In the genomic region with DNA sequence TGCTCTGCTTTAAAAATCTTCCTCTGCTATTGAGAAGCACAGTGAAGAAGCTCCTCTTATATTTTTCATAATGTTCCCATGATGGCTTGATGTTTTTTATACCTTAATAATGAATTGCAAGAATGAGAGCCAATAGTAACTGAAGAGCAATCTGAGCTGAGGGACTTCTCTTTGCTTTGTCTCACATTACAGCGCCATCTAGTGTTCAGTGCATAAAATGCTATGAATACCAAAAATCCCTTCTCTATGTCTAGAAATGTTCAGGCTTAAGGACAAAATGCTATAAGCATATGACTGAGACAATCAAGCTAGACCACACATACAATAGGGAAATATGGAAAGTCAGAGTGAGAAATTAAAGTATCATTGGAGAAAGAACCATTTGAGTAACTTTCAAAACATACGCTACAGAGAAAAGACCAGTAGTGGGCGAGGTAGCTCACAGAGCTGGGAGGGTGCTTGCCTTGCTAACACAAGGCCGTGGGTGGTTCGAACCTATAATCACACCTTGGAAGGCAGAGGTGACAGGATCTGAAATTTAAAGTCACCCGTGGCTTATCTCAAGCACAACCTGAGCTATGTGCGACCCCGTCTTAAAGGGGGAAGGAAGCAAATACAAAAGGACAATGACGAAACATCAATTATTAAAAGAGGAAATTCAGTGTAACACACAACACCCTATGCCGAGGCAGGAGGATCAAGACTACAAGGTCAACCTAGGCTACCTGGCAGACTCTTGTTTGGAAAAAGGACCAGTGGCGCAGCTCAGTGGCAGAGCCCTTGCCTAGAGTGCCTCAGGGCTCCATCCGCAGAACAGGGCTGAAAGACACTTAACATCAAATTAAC, we compare ENCODE assay signal across 7 mouse cellular contexts. TPM values are rescaled to one million over a fixed set of nuclear protein-coding genes. Genes with fewer than 3 reads are reported as not detected.
A peak's percentile ranks its signal among the peaks of the same experiment; 100 is the strongest.
DNase-seq lines count a peak whose midpoint lies in the region; ATAC-seq and TF ChIP-seq lines count a peak whose summit lies in the region.

No protein-coding gene starts in this region.

- no peaks in the 10 kb centered on the region for H3K9me3 ChIP-seq in CH12.LX (replicated peaks; ENCODE audit: low read length)
- no peaks in the 10 kb centered on the region for H3K9me3 ChIP-seq in neural tube, embryonic 13.5 days

- peaks cover 3 to 18% of the 10 kb centered on the region in 2 experiments for H3K36me3 ChIP-seq in CH12.LX (replicated peaks in 1 of 2; ENCODE audit: control insufficient read depth in 1 of 2, insufficient read depth in 1 of 2, low read length in 1 of 2)
- no peaks in the 10 kb centered on the region; the same call in 1 of the 2 replicates for H3K36me3 ChIP-seq in neural tube, embryonic 13.5 days

- in situ Hi-C loops in CH12.LX (cut with MboI; ENCODE audit: low pct_ligation_motif_present, low pct_unique_long_range_greater_than_20kb, low sequenced_read_pairs), result loop anchor here (25.0 kb wide), 1 partner anchor 314 kb away; no protein-coding TSS in a partner anchor

- dilution Hi-C loops in CH12.LX (cut with MboI; ENCODE audit: extremely low pct_ligation_motif_present, extremely low pct_unique_long_range_greater_than_20kb, low sequenced_read_pairs), result no loop called here

- 78% methylated on average over 12 of the region's 12 CpGs for WGBS in neural tube, embryonic 13.5 days

- TF ChIP-seq CTCF in CH12.LX (conservative IDR thresholded peaks at IDR 0.05 in 1 of 2, IDR thresholded peaks at IDR 0.05 in 1 of 2; ENCODE audit: low read depth in 2 of 2, low read length in 2 of 2), result peak; percentile 87 to 88

- peak; percentile 85 to 90 for ATAC-seq in hematopoietic stem cell, adult 5-6 weeks (replicated peaks in 1 of 2; ENCODE audit: insufficient read depth in 1 of 2, low FRiP score in 2 of 2, low TSS enrichment in 1 of 2, low read depth in 1 of 2, poor library complexity in 2 of 2, severe bottlenecking in 2 of 2)
- peak; percentile 26; the same call in 1 of the 2 replicates for ATAC-seq in neural tube, embryonic 13.5 days (ENCODE audit: low read depth)

- no peak overlapping the region for H3K9ac ChIP-seq in CH12.LX (ENCODE audit: insufficient read depth, low read depth)
- no peak overlapping the region for H3K9ac ChIP-seq in neural tube, embryonic 13.5 days

- TF ChIP-seq EP300 in CH12.LX (IDR thresholded peaks at IDR 0.05; ENCODE audit: low read length), result no peak

- no peak overlapping the region for H3K27ac ChIP-seq in CH12.LX (ENCODE audit: insufficient read depth, low read depth)
- H3K27ac ChIP-seq in neural tube, embryonic 13.5 days (replicated peaks), result no peak overlapping the region

- no peaks in the 10 kb centered on the region for H3K79me2 ChIP-seq in CH12.LX (replicated peaks; ENCODE audit: control insufficient read depth, extremely low read depth, insufficient read depth, poor library complexity, severe bottlenecking)

- no peak overlapping the region for H3K4me2 ChIP-seq in CH12.LX (ENCODE audit: insufficient read depth, low read depth, poor library complexity, severe bottlenecking)
- H3K4me2 ChIP-seq in neural tube, embryonic 13.5 days, result no peak overlapping the region

- no peak overlapping the region for H3K4me3 ChIP-seq in CH12.LX (replicated peaks in 1 of 3; ENCODE audit: low read depth in 2 of 3, low read length in 2 of 3, poor library complexity in 1 of 3)
- no peak overlapping the region for H3K4me3 ChIP-seq in neural tube, embryonic 13.5 days

- peak; percentile 22 for DNase-seq in layer of hippocampus, adult 11-12 months (ENCODE audit: low spot score)
- DNase-seq in layer of hippocampus, postnatal 10 days (ENCODE audit: low spot score in 2 of 2), result no peak
- DNase-seq in CH12.LX (ENCODE audit: extremely low read depth) (peak; percentile 69), R1 (ENCODE audit: low read depth, low spot score) (peak; percentile 63)
- DNase-seq in yolk sac, embryonic 10.5 days (ENCODE audit: low spot score), result no peak

- no peaks in the 10 kb centered on the region for H3K27me3 ChIP-seq in CH12.LX (replicated peaks)
- no peaks in the 10 kb centered on the region for H3K27me3 ChIP-seq in neural tube, embryonic 13.5 days

- no peak for TF ChIP-seq POLR2A in CH12.LX (IDR thresholded peaks at IDR 0.05; ENCODE audit: low read depth, low read length)

- TF ChIP-seq RAD21 in CH12.LX (IDR thresholded peaks at IDR 0.05; ENCODE audit: low read depth, low read length), result peak; percentile 85

- peaks cover 0 to 3% of the 10 kb centered on the region in 2 experiments; a peak in 1 of 4 replicates for H3K4me1 ChIP-seq in CH12.LX (ENCODE audit: control insufficient read depth in 1 of 2, insufficient read depth in 2 of 2)
- no peaks in the 10 kb centered on the region for H3K4me1 ChIP-seq in neural tube, embryonic 13.5 days (replicated peaks)

TF ChIP-seq in CH12.LX, 34 proteins besides CTCF, POLR2A, EP300 and RAD21:
- TF ChIP-seq RCOR1 (conservative IDR thresholded peaks at IDR 0.05; ENCODE audit: low read depth, low read length) (no peak), MXI1 (IDR thresholded peaks at IDR 0.05; ENCODE audit: low read depth, low read length) (no peak), ZKSCAN1 (IDR thresholded peaks at IDR 0.05; ENCODE audit: borderline replicate concordance, low read depth, low read length) (no peak), SMC3 (IDR thresholded peaks at IDR 0.05; ENCODE audit: low read depth, low read length) (peak; percentile 66), PAX5 (IDR thresholded peaks at IDR 0.05; ENCODE audit: low read length) (no peak), GABPA (IDR thresholded peaks at IDR 0.05; ENCODE audit: insufficient replicate concordance, low read depth, low read length) (no peak)

RNA-seq across cellular contexts. Expression of a gene that starts 11.9 kb away (rescaled TPM):
- not detected for total RNA-seq in layer of hippocampus, postnatal 10 days (2021)
- total RNA-seq in CH12.LX (2012; rRNA removed) (not detected in 2 replicates), CH12.LX (2014; rRNA removed) (not detected in 2 replicates)
- polyA plus RNA-seq in CH12.LX (2012; ENCODE audit: insufficient read length, low read depth), result 0.08 and 0.11 TPM in 2 replicates
- total RNA-seq in hematopoietic stem cell, adult 5-6 weeks (2017), result not detected in 2 replicates
- 0.31 and 0.54 TPM in 2 replicates for polyA plus RNA-seq in neural tube, embryonic 13.5 days (2015; fragmentation: Nextera tagmentation; extraction: Ambion mirVana)

RNA-seq across cellular contexts. Expression of a gene that starts 20.5 kb away (rescaled TPM):
- total RNA-seq in layer of hippocampus, postnatal 10 days (2021), result 10 to 100 TPM; 11.7 to 13.7 TPM
- 7.2 and 10.9 TPM in 2 replicates for total RNA-seq in CH12.LX (2012; rRNA removed)
- 14.5 and 14.9 TPM in 2 replicates for total RNA-seq in CH12.LX (2014; rRNA removed)
- 9.3 and 9.8 TPM in 2 replicates for polyA plus RNA-seq in CH12.LX (2012; ENCODE audit: insufficient read length, low read depth)
- 10.9 and 21.3 TPM in 2 replicates for total RNA-seq in hematopoietic stem cell, adult 5-6 weeks (2017)
- polyA plus RNA-seq in neural tube, embryonic 13.5 days (2015; fragmentation: Nextera tagmentation; extraction: Ambion mirVana), result 16.6 and 17.9 TPM in 2 replicates

RNA-seq across cellular contexts. Expression of a gene that starts 27.7 kb away (rescaled TPM):
- total RNA-seq in layer of hippocampus, postnatal 10 days (2021), result 10 to 100 TPM in 1 of 2 experiments, 1 to 10 TPM in 1; 9.8 to 11.2 TPM
- 8.4 and 9.7 TPM in 2 replicates for total RNA-seq in CH12.LX (2012; rRNA removed)
- 1.3 and 2.3 TPM in 2 replicates for total RNA-seq in CH12.LX (2014; rRNA removed)
- polyA plus RNA-seq in CH12.LX (2012; ENCODE audit: insufficient read length, low read depth), result 1.6 and 1.8 TPM in 2 replicates
- 5.9 and 6.1 TPM in 2 replicates for total RNA-seq in hematopoietic stem cell, adult 5-6 weeks (2017)
- 14.6 and 18.1 TPM in 2 replicates for polyA plus RNA-seq in neural tube, embryonic 13.5 days (2015; fragmentation: Nextera tagmentation; extraction: Ambion mirVana)

RNA-seq across cellular contexts. Expression of a gene that starts 39.8 kb away (rescaled TPM):
- 10 to 100 TPM; 10.4 to 13.2 TPM for total RNA-seq in layer of hippocampus, postnatal 10 days (2021)
- total RNA-seq in CH12.LX (2012; rRNA removed), result 8.4 and 10.1 TPM in 2 replicates
- 11.6 and 12.2 TPM in 2 replicates for total RNA-seq in CH12.LX (2014; rRNA removed)
- polyA plus RNA-seq in CH12.LX (2012; ENCODE audit: insufficient read length, low read depth), result 13.4 and 15.3 TPM in 2 replicates
- 16.6 and 19.5 TPM in 2 replicates for total RNA-seq in hematopoietic stem cell, adult 5-6 weeks (2017)
- polyA plus RNA-seq in neural tube, embryonic 13.5 days (2015; fragmentation: Nextera tagmentation; extraction: Ambion mirVana), result 10.8 TPM in 2 replicates

Comparison
In these comparisons a context has a peak if more than half of its experiments do, and no peak if none do; other contexts are left out.
1. DNase-seq: peak in layer of hippocampus, adult 11-12 months (single experiment), CH12.LX (single experiment) and R1 (single experiment); none in layer of hippocampus, postnatal 10 days (0 of 2) and yolk sac, embryonic 10.5 days (single experiment).